8 mouse cellular contexts compared by ENCODE assay signal in genomic region chr9:106453271-106454070, GRCm38 (mm10). TPM values are rescaled to one million over a fixed set of nuclear protein-coding genes. Genes with fewer than 3 reads are reported as not detected.
DNase-seq lines count a peak whose midpoint lies in the region; ATAC-seq and TF ChIP-seq lines count a peak whose summit lies in the region.

Gene Pcbp4 (plus strand): TSS chr9:106453291.

- no peaks in the 10 kb centered on the region for H3K27me3 ChIP-seq in intestine, postnatal 0 days (replicated peaks; ENCODE audit: control insufficient read depth, insufficient read depth, low read length)
- H3K27me3 ChIP-seq in limb, embryonic 11.5 days (ENCODE audit: control insufficient read depth, insufficient read depth, low read length), result no peaks in the 10 kb centered on the region
- H3K27me3 ChIP-seq in midbrain, embryonic 10.5 days (ENCODE audit: low read depth, poor library complexity, severe bottlenecking), result peaks cover 12% of the 10 kb centered on the region; the same call in 1 of the 2 replicates

- WGBS in intestine, postnatal 0 days, result 1% methylated on average over 37 of the region's 74 CpGs
- under 1% methylated on average over 42 of the region's 74 CpGs for WGBS in limb, embryonic 11.5 days
- 1% methylated on average over 57 of the region's 74 CpGs for WGBS in midbrain, embryonic 10.5 days

- H3K9me3 ChIP-seq in intestine, postnatal 0 days (ENCODE audit: control insufficient read depth), result no peaks in the 10 kb centered on the region
- H3K9me3 ChIP-seq in limb, embryonic 11.5 days (ENCODE audit: control insufficient read depth, low read length), result no peaks in the 10 kb centered on the region
- no peaks in the 10 kb centered on the region for H3K9me3 ChIP-seq in midbrain, embryonic 10.5 days (replicated peaks)

- ATAC-seq in intestine, postnatal 0 days, result peak; percentile 50
- ATAC-seq in limb, embryonic 11.5 days (ENCODE audit: insufficient number of reproducible peaks, low FRiP score, low TSS enrichment, low read depth), result peak; percentile 49

- peak within 1 kb of the TSS; percentile 91 for H3K4me2 ChIP-seq in intestine, postnatal 0 days (replicated peaks; ENCODE audit: low read depth)
- peak within 1 kb of the TSS; percentile 79 for H3K4me2 ChIP-seq in limb, embryonic 11.5 days (ENCODE audit: low read depth, severe bottlenecking)

- no peaks in the 10 kb centered on the region for H3K36me3 ChIP-seq in intestine, postnatal 0 days (ENCODE audit: control insufficient read depth, insufficient read depth)
- no peaks in the 10 kb centered on the region; the same call in 1 of the 2 replicates for H3K36me3 ChIP-seq in limb, embryonic 11.5 days (ENCODE audit: control insufficient read depth, insufficient read depth, low read length)
- H3K36me3 ChIP-seq in midbrain, embryonic 10.5 days, result peaks cover 27% of the 10 kb centered on the region

- TF ChIP-seq POLR2A in cortical plate, adult 2 months (IDR thresholded peaks at IDR 0.05; ENCODE audit: extremely low read depth, insufficient read depth, low read length), result 0 out of 2 replicates have a peak, but pooled peaks have one; percentile 16

- H3K4me3 ChIP-seq in cortical plate, adult 2 months (ENCODE audit: insufficient read depth, low read length), result peak within 1 kb of the TSS; percentile 55
- H3K4me3 ChIP-seq in intestine, postnatal 0 days (ENCODE audit: low read depth, low read length), result peak within 1 kb of the TSS; percentile 51
- H3K4me3 ChIP-seq in limb, embryonic 11.5 days (ENCODE audit: low read depth, low read length), result peak within 1 kb of the TSS; percentile 88
- H3K4me3 ChIP-seq in midbrain, embryonic 10.5 days, result peak within 1 kb of the TSS; percentile 94

- peak within 1 kb of the TSS; percentile 53 for H3K9ac ChIP-seq in intestine, postnatal 0 days (ENCODE audit: low read depth, low read length)
- H3K9ac ChIP-seq in limb, embryonic 11.5 days (ENCODE audit: low read length), result peak within 1 kb of the TSS; percentile 84

- H3K4me1 ChIP-seq in cortical plate, adult 2 months (ENCODE audit: control insufficient read depth, insufficient read depth, low read length), result no peaks in the 10 kb centered on the region
- H3K4me1 ChIP-seq in intestine, postnatal 0 days (replicated peaks; ENCODE audit: control insufficient read depth, insufficient read depth, low read length), result peaks cover 4% of the 10 kb centered on the region
- H3K4me1 ChIP-seq in limb, embryonic 11.5 days (ENCODE audit: control insufficient read depth, insufficient read depth, low read length), result peaks cover 69% of the 10 kb centered on the region
- peaks cover 94% of the 10 kb centered on the region for H3K4me1 ChIP-seq in midbrain, embryonic 10.5 days

- peak within 1 kb of the TSS; percentile 92 for H3K27ac ChIP-seq in cortical plate, adult 2 months (ENCODE audit: insufficient read depth, low read length)
- no peak within 1 kb of the TSS; the same call in 1 of the 2 replicates for H3K27ac ChIP-seq in intestine, postnatal 0 days (ENCODE audit: low read depth, low read length)
- peak within 1 kb of the TSS; percentile 93 for H3K27ac ChIP-seq in limb, embryonic 11.5 days (replicated peaks; ENCODE audit: low read depth, low read length)
- peak within 1 kb of the TSS; percentile 99 for H3K27ac ChIP-seq in midbrain, embryonic 10.5 days (replicated peaks)

- no peak for TF ChIP-seq CTCF in cortical plate, adult 2 months (IDR thresholded peaks at IDR 0.05; ENCODE audit: extremely low read depth, insufficient read depth, low read length)
- no peak for TF ChIP-seq CTCF in intestine, postnatal 0 days (IDR thresholded peaks at IDR 0.05; ENCODE audit: low read depth)

- DNase-seq in 416B (ENCODE audit: low read depth) (peak; percentile 42), NIH3T3 (ENCODE audit: low read depth) (peak; percentile 88)
- peak; percentile 98 for DNase-seq in heart, adult 11 months
- peak; percentile 83 for DNase-seq in limb, embryonic 11.5 days (ENCODE audit: low spot score)
- peak; percentile 88 for DNase-seq in midbrain, embryonic 10.5 days (ENCODE audit: low spot score)
- peak; percentile 57 for DNase-seq in thymus, postnatal 14 days

RNA-seq across cellular contexts. Expression of gene Pcbp4, which starts in this region (rescaled TPM):
- polyA plus RNA-seq in cortical plate, adult 2 months (2012; rRNA removed), result 304 and 306 TPM in 2 replicates
- polyA plus RNA-seq in intestine, postnatal 0 days (2015; fragmentation: Nextera tagmentation; extraction: Ambion mirVana), result 13.8 and 15.7 TPM in 2 replicates
- 162 and 172 TPM in 2 replicates for polyA plus RNA-seq in limb, embryonic 11.5 days (2014; fragmentation: Nextera tagmentation; extraction: Ambion mirVana)
- 385 and 386 TPM in 2 replicates for polyA plus RNA-seq in midbrain, embryonic 10.5 days (2016; fragmentation: Nextera tagmentation; extraction: Ambion mirVana)

Comparison
In these comparisons a context has a peak if more than half of its experiments do, and no peak if none do; other contexts are left out.
1. DNase-seq: peak in every context shown above with its lines; median percentile 98 in heart, adult 11 months; 88 in NIH3T3; 88 in midbrain, embryonic 10.5 days; 83 in limb, embryonic 11.5 days; 57 in thymus, postnatal 14 days; 42 in 416B.